Mouse (Mus musculus) kidney, postnatal 0 days (tissue): ENCODE results near the gene Phf21a. TPM values are rescaled to one million over a fixed set of nuclear protein-coding genes. Genes with fewer than 3 reads are reported as not detected.

Experiments
- ATAC-seq: fragments of 200-750 bp; cut with Nextera tagmentation; replicated peaks from 2 replicates; pipeline ENCODE4 v1.8.0; 2017; ENCODE audit warnings: low read depth, moderate number of reproducible peaks, moderate TSS enrichment, moderate library complexity; ENCODE audit not compliant: low FRiP score
- DNase-seq: peaks from one replicate; pipeline ENCODE4 v3.0.0-alpha.2; 2016; ENCODE audit warnings: low spot score
- H3K27ac ChIP-seq: fragments of 300-500 bp; sonication (generic); 2 replicates; pipeline ENCODE4 v1.5.1; 2014; ENCODE audit warnings: mild to moderate bottlenecking
- H3K27me3 ChIP-seq: fragments of 300-500 bp; sonication (generic); 2 replicates; pipeline ENCODE4 v1.6.1; 2014; ENCODE audit warnings: low read length, mixed read lengths; ENCODE audit not compliant: insufficient read depth
- H3K36me3 ChIP-seq: fragments of 300-500 bp; sonication (generic); 2 replicates; pipeline ENCODE4 v1.6.1; 2014; ENCODE audit warnings: low read length, mixed read lengths; ENCODE audit not compliant: insufficient read depth
- H3K4me1 ChIP-seq: fragments of 300-500 bp; sonication (generic); replicated peaks from 2 replicates; pipeline ENCODE4 v1.6.1; 2014; ENCODE audit warnings: antibody characterized with exemption, low read length, mixed read lengths; ENCODE audit not compliant: insufficient read depth
- H3K4me2 ChIP-seq: fragments of 300-500 bp; sonication (generic); 2 replicates; pipeline ENCODE4 v1.6.1; 2014; ENCODE audit warnings: mild to moderate bottlenecking, low read length, moderate library complexity, mixed read lengths
- H3K4me3 ChIP-seq: fragments of 300-500 bp; sonication (generic); replicated peaks from 2 replicates; pipeline ENCODE4 v1.5.1; 2014; ENCODE audit warnings: low read depth, low read length
- H3K9ac ChIP-seq: fragments of 300-500 bp; sonication (generic); 2 replicates; pipeline ENCODE4 v1.6.1; 2014; ENCODE audit warnings: low read depth, low read length
- H3K9me3 ChIP-seq: fragments of 300-500 bp; sonication (generic); replicated peaks from 2 replicates; pipeline ENCODE4 v1.6.1; 2016; ENCODE audit warnings: low read length, inconsistent platforms, mixed read lengths
- CTCF ChIP-seq: IDR thresholded peaks from 2 replicates; pipeline ENCODE4 v1.5.1; 2016; ENCODE audit warnings: antibody characterized with exemption, low read depth, mild to moderate bottlenecking, moderate library complexity
- WGBS: fragments of 180-500 bp; shearing (Covaris S2); extraction: QIAGEN DNeasy Blood & Tissue Kit; methylation state at CpG from one replicate; pipeline ENCODE4 v1.1.7; 2014; 5-methylcytosine and 5-hydroxymethylcytosine counted together
- polyA plus RNA-seq: library from polyadenylated mRNA; unstranded; fragments of >200 nt; fragmentation: Nextera tagmentation; extraction: Ambion mirVana; gene quantifications from 2 replicates; pipeline ENCODE4 v1.2.1, GENCODE M21; 2015

The Phf21a gene
- polyA plus RNA-seq, 1 experiment from 2014 or later: 18.6 TPM

GRCm38 (mm10) chr2:92225592-92225991 is 132.7 kb downstream of the Phf21a start:
- Histone ChIP-seq H3K9ac (no peak overlapping the region), H3K27me3 (no peaks in the 10 kb centered on the region), H3K9me3 (no peaks in the 10 kb centered on the region), H3K4me2 (no peak overlapping the region), H3K36me3 (peaks cover 16% of the 10 kb centered on the region; the same call in 1 of the 2 replicates), H3K27ac (no peak overlapping the region), H3K4me1 (no peaks in the 10 kb centered on the region), H3K4me3 (no peak overlapping the region)
- ATAC-seq (no peak), DNase-seq (no peak)
- WGBS: 69% methylated on average over 1 of the region's 1 CpGs
- no peak for TF ChIP-seq CTCF

- Histone ChIP-seq H3K4me2 (no peak overlapping the region), H3K4me1 (no peaks in the 10 kb centered on the region), H3K9ac (no peak overlapping the region), H3K4me3 (no peak overlapping the region), H3K36me3 (peaks cover 24% of the 10 kb centered on the region), H3K27ac (no peak overlapping the region), H3K27me3 (no peaks in the 10 kb centered on the region), H3K9me3 (no peaks in the 10 kb centered on the region)
- ATAC-seq: no peak
- WGBS: 91% methylated on average over 9 of the region's 9 CpGs
- DNase-seq: no peak
- TF ChIP-seq CTCF: no peak
Measured at GRCm38 (mm10) chr2:92229973-92230372, 137.1 kb downstream of the Phf21a start.

- no peaks in the 10 kb centered on the region for H3K4me1 ChIP-seq
- DNase-seq (no peak), ATAC-seq (no peak)
- no peak for TF ChIP-seq CTCF
- H3K27ac ChIP-seq: no peak overlapping the region
- H3K36me3 ChIP-seq: peaks cover 26% of the 10 kb centered on the region
- no peaks in the 10 kb centered on the region for H3K9me3 ChIP-seq
- no peak overlapping the region for H3K4me3 ChIP-seq
- no peaks in the 10 kb centered on the region for H3K27me3 ChIP-seq
- no peak overlapping the region for H3K4me2 ChIP-seq
- H3K9ac ChIP-seq: no peak overlapping the region
Measured at GRCm38 (mm10) chr2:92231706-92232105, 138.8 kb downstream of the Phf21a start.

GRCm38 (mm10) chr2:92234768-92235332 is 141.9 kb downstream of the Phf21a start:
- WGBS: 57% methylated on average over 5 of the region's 5 CpGs
- H3K4me3 ChIP-seq: no peak overlapping the region
- no peaks in the 10 kb centered on the region for H3K4me1 ChIP-seq
- no peaks in the 10 kb centered on the region for H3K27me3 ChIP-seq
- DNase-seq (no peak), ATAC-seq (no peak)
- no peak overlapping the region for H3K9ac ChIP-seq
- no peak overlapping the region for H3K4me2 ChIP-seq
- no peaks in the 10 kb centered on the region for H3K9me3 ChIP-seq
- H3K27ac ChIP-seq: no peak overlapping the region
- no peak for TF ChIP-seq CTCF
- peaks cover 26% of the 10 kb centered on the region for H3K36me3 ChIP-seq

GRCm38 (mm10) chr2:92240299-92240698 is 147.4 kb downstream of the Phf21a start:
- H3K9ac ChIP-seq: no peak overlapping the region
- WGBS: 77% methylated on average over 2 of the region's 2 CpGs
- ATAC-seq (no peak), DNase-seq (no peak)
- H3K36me3 ChIP-seq: 0 out of 2 replicates have a peak, but pooled peaks cover 13% of the 10 kb centered on the region
- no peaks in the 10 kb centered on the region for H3K4me1 ChIP-seq
- no peaks in the 10 kb centered on the region for H3K9me3 ChIP-seq
- no peak overlapping the region for H3K4me2 ChIP-seq
- H3K27me3 ChIP-seq: no peaks in the 10 kb centered on the region
- H3K4me3 ChIP-seq: no peak overlapping the region
- no peak overlapping the region for H3K27ac ChIP-seq
- no peak for TF ChIP-seq CTCF

- 96% methylated on average over 2 of the region's 2 CpGs for WGBS
- no peaks in the 10 kb centered on the region for H3K4me1 ChIP-seq
- no peak for DNase-seq
- no peak for TF ChIP-seq CTCF
- H3K4me3 ChIP-seq: no peak overlapping the region
- H3K9me3 ChIP-seq: no peaks in the 10 kb centered on the region
- H3K9ac ChIP-seq: no peak overlapping the region
- H3K4me2 ChIP-seq: no peak overlapping the region
- ATAC-seq: no peak
- H3K27me3 ChIP-seq: no peaks in the 10 kb centered on the region
- no peak overlapping the region for H3K27ac ChIP-seq
- 0 out of 2 replicates have a peak, but pooled peaks cover 13% of the 10 kb centered on the region for H3K36me3 ChIP-seq
Measured at GRCm38 (mm10) chr2:92240816-92241215, 147.9 kb downstream of the Phf21a start.

- Histone ChIP-seq H3K27ac (no peak overlapping the region), H3K9me3 (no peaks in the 10 kb centered on the region), H3K9ac (no peak overlapping the region), H3K4me3 (no peak overlapping the region), H3K36me3 (0 out of 2 replicates have a peak, but pooled peaks cover 13% of the 10 kb centered on the region), H3K4me2 (no peak overlapping the region), H3K4me1 (no peaks in the 10 kb centered on the region), H3K27me3 (no peaks in the 10 kb centered on the region)
- ATAC-seq (no peak; the same call in 1 of the 2 replicates), DNase-seq (no peak)
- 78% methylated on average over 3 of the region's 3 CpGs for WGBS
- TF ChIP-seq CTCF: no peak
Measured at GRCm38 (mm10) chr2:92241317-92241716, 148.4 kb downstream of the Phf21a start.
